Mouse (Mus musculus) c-Kit-positive CD71-positive TER-119-positive erythroid progenitor cells, embryonic 14.5 days (primary cell): ENCODE measurements at regions not wholly inside any gene's neighbourhood (a gene's known extent, or its start where the extent isn't known, plus 50 kb on each side); places are given as distances from the start of the nearest gene placed in this dataset.

Source experiments
- DNase-seq: peaks from one replicate; pipeline ENCODE4 v3.0.0-alpha.2; 2013; ENCODE audit warnings: low spot score

DNA sequence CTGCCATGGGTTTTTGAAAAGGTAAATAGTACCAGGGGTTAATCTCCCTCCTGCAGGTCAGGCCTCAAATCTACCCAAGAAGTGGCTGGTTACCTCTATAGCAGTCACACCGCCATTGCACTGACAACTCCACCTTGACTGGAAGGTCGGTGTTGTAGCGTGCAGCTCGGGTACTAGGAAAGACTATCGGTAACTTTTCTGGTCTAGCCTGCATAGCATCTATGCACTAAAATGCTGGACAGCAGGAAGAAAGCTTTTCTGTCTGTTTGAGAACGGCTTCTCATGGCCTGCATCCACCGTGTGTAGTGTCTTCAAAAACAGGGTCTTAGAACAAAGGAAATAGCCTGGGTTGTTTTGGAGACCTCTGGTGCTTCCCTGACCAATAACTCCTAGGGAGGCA is 88.8 kb downstream of the Bms1 start:
- no peak for DNase-seq

DNA sequence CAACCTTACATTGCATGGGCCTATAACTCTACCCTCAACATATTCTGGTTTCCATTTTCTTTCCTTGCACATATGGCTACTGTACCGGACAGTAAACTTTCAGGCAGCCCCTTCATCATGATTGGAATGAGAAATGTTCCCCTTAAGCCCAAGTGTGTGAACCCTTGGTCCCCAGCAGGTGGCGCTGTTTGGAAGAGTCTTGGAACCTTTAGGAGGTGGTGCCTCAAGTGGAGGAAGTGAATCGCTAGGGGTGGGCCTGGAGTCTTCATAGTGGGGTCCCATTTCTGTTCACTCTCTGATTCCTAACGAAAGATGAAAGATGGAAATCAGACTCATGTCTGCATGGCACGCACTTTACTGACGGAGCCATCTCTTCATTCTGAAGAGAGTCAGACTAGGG is 91.8 kb downstream of the Bms1 start:
- DNase-seq = peak; percentile 32

DNA sequence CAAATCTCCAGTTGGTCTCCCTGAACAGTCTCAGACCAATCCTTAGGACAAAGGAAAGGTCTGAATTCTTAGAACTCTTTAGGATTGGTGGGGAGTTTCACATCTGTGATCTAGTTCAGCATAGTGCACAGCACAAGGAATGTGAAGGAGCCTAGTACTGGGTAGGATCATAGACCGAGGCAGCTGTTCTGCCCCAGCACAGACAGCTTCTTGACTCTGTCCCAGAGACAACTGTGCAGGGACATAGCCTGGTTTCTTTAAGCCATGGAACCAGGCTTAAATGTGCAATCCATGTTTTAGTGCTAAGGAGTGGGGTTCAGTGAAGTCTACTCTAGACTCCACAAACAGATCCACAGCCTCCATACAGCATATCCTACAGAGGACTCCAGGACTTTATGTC is 93.6 kb downstream of the Bms1 start:
- no peak for DNase-seq

DNA sequence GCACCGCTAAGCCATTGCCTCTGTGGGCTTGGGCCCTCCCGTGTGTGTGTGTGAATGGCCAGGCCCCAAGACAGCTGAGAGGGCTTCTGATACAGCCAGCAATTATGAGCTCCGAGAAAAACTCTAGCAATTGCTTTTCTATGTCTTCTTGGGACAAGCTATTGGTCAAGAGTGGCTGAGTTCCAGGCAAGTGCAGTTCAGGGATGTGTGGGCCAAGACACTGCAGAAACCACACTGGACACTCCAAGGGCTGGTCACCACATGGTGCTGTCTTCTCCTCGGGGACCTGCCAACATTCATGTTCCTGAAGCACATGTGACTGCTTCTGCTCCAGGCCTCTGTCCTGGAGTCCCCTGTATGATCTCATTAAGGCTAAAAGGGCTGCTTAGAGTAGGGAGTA is 94.7 kb downstream of the Bms1 start:
- DNase-seq = no peak

DNA sequence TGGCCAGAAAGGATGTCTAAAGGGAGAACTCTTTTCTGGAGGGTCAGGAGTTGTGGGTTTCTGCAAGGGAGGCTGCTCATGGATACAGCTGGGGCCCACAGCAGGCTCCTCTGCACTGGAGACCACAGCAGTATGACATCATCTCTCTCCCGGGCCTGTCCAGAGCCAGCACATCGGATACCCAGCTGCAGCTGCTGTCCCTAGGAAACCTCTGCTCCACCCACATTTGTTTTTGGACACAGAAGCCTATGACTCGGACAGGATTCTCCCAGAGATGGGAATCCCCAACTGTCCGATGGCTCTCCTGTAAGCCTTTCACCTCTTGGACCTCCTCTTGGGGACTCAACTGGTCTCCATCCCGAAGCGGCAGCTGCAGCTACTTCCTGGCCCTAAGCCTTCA is 96.2 kb downstream of the Bms1 start:
- no peak for DNase-seq

DNA sequence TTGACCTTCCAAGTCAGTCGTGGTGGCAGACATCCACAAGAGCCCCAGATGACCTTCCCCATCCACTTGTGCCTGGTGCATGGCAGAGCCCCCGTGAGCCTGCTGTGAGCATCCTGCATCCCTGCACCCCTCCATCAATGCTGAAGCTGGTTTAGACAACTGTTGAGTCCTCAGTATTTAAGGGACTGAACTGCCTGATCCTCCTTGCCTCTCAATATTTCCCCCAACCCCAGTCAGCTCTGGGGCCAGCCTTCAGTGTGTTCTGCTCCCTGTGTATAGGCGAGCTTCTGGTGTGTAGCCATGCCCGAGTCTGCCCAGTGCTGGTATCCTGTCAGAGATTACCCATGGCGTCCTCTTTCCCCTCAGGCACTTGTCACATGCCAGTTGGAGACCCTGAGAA is 96.6 kb downstream of the Bms1 start:
- no peak for DNase-seq

DNA sequence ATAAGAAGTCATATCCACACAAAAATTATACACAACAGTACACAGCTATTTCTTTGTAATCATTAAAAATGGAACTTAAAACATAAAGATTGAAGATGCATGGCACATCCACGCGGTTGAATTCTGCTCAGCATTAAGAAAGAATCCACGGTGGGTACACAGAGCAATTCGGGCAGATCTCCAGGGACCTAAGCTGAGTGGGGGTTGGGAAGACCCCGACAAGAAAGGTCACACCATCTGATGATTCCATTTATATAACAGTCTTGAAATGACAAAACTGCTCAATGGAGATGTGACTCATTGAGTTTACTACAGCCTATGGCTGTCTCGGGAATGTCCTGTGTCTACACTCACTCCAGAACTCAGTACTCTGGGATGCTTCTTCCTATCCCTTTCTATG is 97.2 kb downstream of the Bms1 start:
- no peak for DNase-seq

- DNase-seq = no peak
These were observed 99.2 kb downstream of the Bms1 start for GRCm38 (mm10) chr6:118320021-118320525.

- no peak for DNase-seq
These were observed 103.4 kb downstream of the Bms1 start for GRCm38 (mm10) chr6:118315881-118316280.

- no peak for DNase-seq
These were observed 104.2 kb downstream of the Bms1 start for GRCm38 (mm10) chr6:118314941-118315687.

- no peak for DNase-seq
These were observed 108.2 kb downstream of the Bms1 start for GRCm38 (mm10) chr6:118311081-118311480.

- DNase-seq = no peak
These were observed 109.4 kb downstream of the Bms1 start for GRCm38 (mm10) chr6:118309923-118310322.

DNA sequence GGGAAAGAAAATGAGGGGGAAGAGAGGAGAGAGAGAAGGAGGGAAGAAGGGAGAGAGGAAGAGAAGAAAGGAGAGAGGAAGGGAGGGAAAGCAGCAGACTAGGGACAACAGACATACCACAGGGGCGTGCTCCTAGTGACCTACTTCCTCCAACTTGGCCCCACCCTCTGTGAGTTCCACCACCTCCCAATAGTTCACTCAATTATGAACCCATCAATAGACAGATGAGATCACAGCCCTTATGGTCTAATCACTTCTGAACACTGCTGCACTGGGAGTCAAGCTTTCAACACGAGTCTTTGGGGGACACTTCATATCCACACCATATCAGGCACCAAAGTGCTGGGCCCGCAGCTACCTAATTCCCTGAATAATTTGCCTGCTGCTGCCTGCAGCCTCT is 110.7 kb downstream of the Bms1 start:
- DNase-seq = no peak

DNA sequence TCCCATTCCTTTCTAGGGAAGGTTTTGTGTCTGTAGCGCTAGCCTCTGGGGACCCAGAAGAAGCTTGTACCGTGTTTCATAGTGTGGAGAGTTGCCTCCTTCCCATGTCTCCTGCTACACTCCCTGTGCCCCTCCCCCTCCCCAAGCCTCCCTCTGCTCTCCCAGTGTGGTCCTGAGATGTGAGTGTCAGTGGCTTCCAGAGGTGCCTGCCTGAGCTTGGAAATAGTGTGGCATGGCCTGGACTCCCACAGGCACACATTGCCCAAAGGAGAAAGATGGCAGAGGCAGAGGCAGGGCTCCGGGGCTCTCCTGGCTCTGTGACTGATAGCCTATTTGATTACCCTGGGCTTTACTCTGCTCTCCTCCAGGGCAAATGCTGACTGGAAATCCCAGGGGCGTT is 110.0 kb upstream of the Ret start:
- no peak for DNase-seq

DNA sequence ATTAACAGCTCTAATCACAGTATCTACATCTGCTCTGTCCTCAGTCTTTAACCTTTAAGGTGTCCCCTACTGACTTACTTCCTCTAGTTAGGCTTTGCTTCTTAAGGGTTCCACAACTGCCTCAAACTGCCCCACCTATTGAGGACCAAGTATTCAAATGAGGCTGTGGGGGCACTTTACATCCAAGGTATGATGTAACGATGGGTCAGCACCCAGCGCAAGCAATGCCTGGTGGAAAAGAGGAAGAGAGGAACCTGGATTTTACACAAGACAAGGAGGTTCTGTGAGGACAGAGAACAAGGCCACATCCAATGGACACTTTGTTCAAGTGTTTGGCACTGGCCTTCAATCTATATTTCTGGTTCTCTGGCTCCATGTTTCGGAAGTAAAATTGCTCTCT is 107.7 kb upstream of the Ret start:
- DNase-seq = no peak

DNA sequence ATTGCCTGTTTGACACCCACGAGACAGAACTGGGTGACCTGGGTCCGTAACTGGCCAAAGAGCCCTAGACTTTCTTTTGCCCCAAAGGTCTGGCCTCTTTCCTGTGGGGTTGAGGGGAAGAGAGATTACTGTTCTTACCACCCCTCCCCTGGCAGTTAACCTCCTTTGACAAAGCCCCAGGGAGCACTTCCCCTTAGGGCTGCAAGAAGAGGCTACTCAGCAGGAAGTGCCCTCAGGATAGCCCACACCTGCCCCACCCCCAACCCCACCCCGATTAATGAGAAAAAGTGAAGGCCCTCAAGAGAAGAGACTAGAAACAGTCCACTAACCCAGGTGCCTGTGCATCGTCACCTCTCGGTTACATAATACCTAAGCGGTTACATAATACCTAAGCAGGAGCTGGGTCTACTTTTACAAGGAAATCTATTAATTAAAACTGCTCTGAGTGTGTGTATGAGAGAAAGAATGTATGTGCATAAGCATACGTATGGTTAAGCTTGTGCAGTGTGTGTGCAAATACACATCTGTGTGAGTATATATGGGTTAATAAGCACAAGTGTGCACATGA is 105.3 kb upstream of the Ret start:
- no peak for DNase-seq

GRCm38 (mm10) chr6:118301880-118302782 is 104.6 kb upstream of the Ret start:
- DNase-seq = no peak

GRCm38 (mm10) chr6:118300781-118301180 is 103.3 kb upstream of the Ret start:
- no peak for DNase-seq

DNA sequence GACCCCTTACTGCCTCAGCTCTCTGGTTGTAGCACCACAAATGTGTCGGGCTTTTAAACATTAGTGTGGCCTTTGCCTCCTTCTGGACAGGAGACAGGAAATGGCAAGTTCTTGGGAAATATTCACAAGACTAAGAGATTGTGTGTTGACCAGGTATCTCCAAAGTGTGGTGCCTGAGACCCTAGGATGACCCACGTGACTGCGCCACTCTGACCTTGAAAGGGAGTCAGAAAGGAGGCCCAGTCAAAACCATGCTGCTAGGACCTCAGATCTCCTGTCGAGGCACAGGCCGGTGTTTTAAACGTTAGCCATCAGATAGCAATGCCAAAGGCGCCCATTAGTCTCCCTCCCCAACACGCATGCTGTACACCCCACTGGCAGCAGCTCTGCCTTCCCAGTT is 100.1 kb upstream of the Ret start:
- no peak for DNase-seq

- DNase-seq = no peak
These were observed 96.5 kb upstream of the Ret start for GRCm38 (mm10) chr6:118293986-118294385.

DNA sequence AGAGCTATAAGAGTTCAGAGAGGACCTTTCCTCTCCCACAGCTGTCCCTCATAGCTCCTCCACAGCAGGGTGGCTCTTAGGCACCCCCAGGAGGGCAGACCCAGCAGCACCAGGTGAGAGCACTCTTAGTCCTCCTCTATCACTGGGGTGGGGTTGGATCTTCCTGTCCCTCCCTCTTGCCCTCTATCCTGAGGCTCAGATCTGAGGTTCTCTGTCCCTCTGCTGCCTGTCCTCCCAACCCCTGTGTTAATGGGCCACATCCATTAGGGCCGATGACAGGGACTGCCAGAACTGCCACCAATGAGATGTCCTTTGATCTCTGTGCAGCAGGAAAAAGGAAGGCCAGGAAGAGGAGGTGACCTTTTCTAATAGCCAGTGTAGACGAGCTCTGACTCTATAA is 95.4 kb upstream of the Ret start:
- no peak for DNase-seq

DNA sequence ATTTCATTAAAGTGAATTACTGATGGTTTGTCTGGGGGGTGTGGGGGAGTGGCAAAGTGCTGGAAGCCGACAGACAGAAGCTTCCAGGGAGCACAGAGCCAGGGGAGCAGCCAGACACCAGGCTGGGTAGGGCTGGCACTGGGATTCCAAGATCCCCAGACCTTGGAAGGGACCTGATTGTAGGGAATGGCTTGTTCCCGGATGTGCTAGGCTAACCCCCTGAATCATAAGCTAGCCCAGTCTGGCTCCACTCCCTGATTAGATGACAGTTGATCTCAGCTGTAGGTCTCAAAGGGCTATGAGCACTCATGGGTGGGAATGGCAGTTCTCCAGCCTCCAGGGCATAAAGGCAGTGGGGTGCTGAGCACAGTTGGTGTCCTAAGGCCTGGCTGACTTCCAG is 94.8 kb upstream of the Ret start:
- DNase-seq = no peak

GRCm38 (mm10) chr6:118291426-118291825 is 93.9 kb upstream of the Ret start:
- no peak for DNase-seq
